Mouse (Mus musculus): ENCODE results near the gene Gm21954. TPM values are rescaled to one million over a fixed set of nuclear protein-coding genes. Genes with fewer than 3 reads are reported as not detected.

The Gm21954 gene
- total and polyA plus RNA-seq, 3 experiments: not detected

GRCm38 (mm10) chr3:55489231-55489990 is 17.4 kb upstream of the Gm21954 start:
- dilution Hi-C loops (cut with MboI; ENCODE audit: extremely low pct_ligation_motif_present, extremely low pct_unique_long_range_greater_than_20kb, low sequenced_read_pairs): no loop called here
- DNase-seq (ENCODE audit: extremely low read depth): no peak

GRCm38 (mm10) chr3:55483328-55483727 is 11.3 kb upstream of the Gm21954 start:
- Histone ChIP-seq H3K27me3 (replicated peaks) (no peaks in the 10 kb centered on the region), H3K27ac (ENCODE audit: insufficient read depth, low read depth) (no peak overlapping the region), H3K4me1 (ENCODE audit: control insufficient read depth in 1 of 2, insufficient read depth in 2 of 2) (no peaks in the 10 kb centered on the region), H3K4me2 (ENCODE audit: insufficient read depth, low read depth, poor library complexity, severe bottlenecking) (no peak overlapping the region), H3K9ac (ENCODE audit: insufficient read depth, low read depth) (no peak overlapping the region), H3K79me2 (replicated peaks; ENCODE audit: control insufficient read depth, extremely low read depth, insufficient read depth, poor library complexity, severe bottlenecking) (no peaks in the 10 kb centered on the region), H3K36me3 (replicated peaks in 1 of 2; ENCODE audit: control insufficient read depth in 1 of 2, insufficient read depth in 1 of 2, low read length in 1 of 2) (no peaks in the 10 kb centered on the region), H3K4me3 (replicated peaks in 1 of 3; ENCODE audit: low read depth in 2 of 3, low read length in 2 of 3, poor library complexity in 1 of 3) (no peak overlapping the region), H3K9me3 (replicated peaks; ENCODE audit: low read length) (peaks cover 66% of the 10 kb centered on the region)
- in situ Hi-C loops (cut with MboI; ENCODE audit: low pct_ligation_motif_present, low pct_unique_long_range_greater_than_20kb, low sequenced_read_pairs) (no loop called here), dilution Hi-C loops (cut with MboI; ENCODE audit: extremely low pct_ligation_motif_present, extremely low pct_unique_long_range_greater_than_20kb, low sequenced_read_pairs) (no loop called here)
- TF ChIP-seq RCOR1 (conservative IDR thresholded peaks at IDR 0.05; ENCODE audit: low read depth, low read length) (no peak), E2F4 (IDR thresholded peaks at IDR 0.05; ENCODE audit: insufficient replicate concordance, low read depth, low read length) (no peak), USF1 (IDR thresholded peaks at IDR 0.05; ENCODE audit: low read depth, low read length) (no peak), PAX5 (IDR thresholded peaks at IDR 0.05; ENCODE audit: low read length) (no peak)
- no peak for DNase-seq (ENCODE audit: extremely low read depth)

More at GRCm38 (mm10) chr3:55489231-55489990, 17.4 kb upstream of the Gm21954 start:
- Histone ChIP-seq H3K9me3 (replicated peaks; ENCODE audit: low read length) (peaks cover 61% of the 10 kb centered on the region), H3K4me3 (replicated peaks in 1 of 3; ENCODE audit: low read depth in 2 of 3, low read length in 2 of 3, poor library complexity in 1 of 3) (no peak overlapping the region), H3K27me3 (replicated peaks) (no peaks in the 10 kb centered on the region), H3K27ac (ENCODE audit: insufficient read depth, low read depth) (no peak overlapping the region), H3K79me2 (replicated peaks; ENCODE audit: control insufficient read depth, extremely low read depth, insufficient read depth, poor library complexity, severe bottlenecking) (no peaks in the 10 kb centered on the region), H3K4me2 (ENCODE audit: insufficient read depth, low read depth, poor library complexity, severe bottlenecking) (no peak overlapping the region), H3K4me1 (ENCODE audit: control insufficient read depth in 1 of 2, insufficient read depth in 2 of 2) (no peaks in the 10 kb centered on the region), H3K9ac (ENCODE audit: insufficient read depth, low read depth) (no peak overlapping the region), H3K36me3 (replicated peaks in 1 of 2; ENCODE audit: control insufficient read depth in 1 of 2, insufficient read depth in 1 of 2, low read length in 1 of 2) (no peaks in the 10 kb centered on the region)
- in situ Hi-C loops (cut with MboI; ENCODE audit: low pct_ligation_motif_present, low pct_unique_long_range_greater_than_20kb, low sequenced_read_pairs): no loop called here
- no peak for TF ChIP-seq SMC3 (IDR thresholded peaks at IDR 0.05; ENCODE audit: low read depth, low read length)
- TF ChIP-seq MYC (IDR thresholded peaks at IDR 0.05; ENCODE audit: low read depth, low read length): no peak
- no peak for TF ChIP-seq ZC3H11A (IDR thresholded peaks at IDR 0.05; ENCODE audit: low read depth, low read length)
- TF ChIP-seq NRF1 (IDR thresholded peaks at IDR 0.05; ENCODE audit: low read depth, low read length): no peak
- TF ChIP-seq CHD1 (IDR thresholded peaks at IDR 0.05; ENCODE audit: low read depth, low read length): no peak

- Histone ChIP-seq H3K9me3 (replicated peaks; ENCODE audit: low read length) (peaks cover 68% of the 10 kb centered on the region), H3K9ac (ENCODE audit: insufficient read depth, low read depth) (no peak overlapping the region), H3K79me2 (replicated peaks; ENCODE audit: control insufficient read depth, extremely low read depth, insufficient read depth, poor library complexity, severe bottlenecking) (no peaks in the 10 kb centered on the region), H3K27me3 (replicated peaks) (no peaks in the 10 kb centered on the region), H3K4me2 (ENCODE audit: insufficient read depth, low read depth, poor library complexity, severe bottlenecking) (no peak overlapping the region), H3K4me1 (ENCODE audit: control insufficient read depth in 1 of 2, insufficient read depth in 2 of 2) (no peaks in the 10 kb centered on the region), H3K4me3 (replicated peaks in 1 of 3; ENCODE audit: low read depth in 2 of 3, low read length in 2 of 3, poor library complexity in 1 of 3) (no peak overlapping the region), H3K27ac (ENCODE audit: insufficient read depth, low read depth) (no peak overlapping the region), H3K36me3 (replicated peaks in 1 of 2; ENCODE audit: control insufficient read depth in 1 of 2, insufficient read depth in 1 of 2, low read length in 1 of 2) (no peaks in the 10 kb centered on the region)
- in situ Hi-C loops (cut with MboI; ENCODE audit: low pct_ligation_motif_present, low pct_unique_long_range_greater_than_20kb, low sequenced_read_pairs): no loop called here
- no peak for DNase-seq (ENCODE audit: extremely low read depth)
- dilution Hi-C loops (cut with MboI; ENCODE audit: extremely low pct_ligation_motif_present, extremely low pct_unique_long_range_greater_than_20kb, low sequenced_read_pairs): no loop called here
- TF ChIP-seq TCF12 (IDR thresholded peaks at IDR 0.05; ENCODE audit: low read depth, low read length) (no peak), NELFE (IDR thresholded peaks at IDR 0.05; ENCODE audit: low read depth, low read length) (no peak), PAX5 (IDR thresholded peaks at IDR 0.05; ENCODE audit: low read length) (no peak), IRF4 (IDR thresholded peaks at IDR 0.05; ENCODE audit: low read depth, low read length) (no peak), MAZ (IDR thresholded peaks at IDR 0.05; ENCODE audit: low read depth, low read length) (no peak), MEF2A (IDR thresholded peaks at IDR 0.05; ENCODE audit: borderline replicate concordance, low read depth, low read length) (no peak), SMC3 (IDR thresholded peaks at IDR 0.05; ENCODE audit: low read depth, low read length) (no peak), GABPA (IDR thresholded peaks at IDR 0.05; ENCODE audit: insufficient replicate concordance, low read depth, low read length) (no peak), JUND (conservative IDR thresholded peaks at IDR 0.05; ENCODE audit: low read depth, low read length) (no peak), CTCF (conservative IDR thresholded peaks at IDR 0.05 in 1 of 2, IDR thresholded peaks at IDR 0.05 in 1 of 2; ENCODE audit: low read depth in 2 of 2, low read length in 2 of 2) (no peak), MAFK (IDR thresholded peaks at IDR 0.05; ENCODE audit: insufficient replicate concordance, low read length) (no peak), NRF1 (IDR thresholded peaks at IDR 0.05; ENCODE audit: low read depth, low read length) (no peak), POLR2AphosphoS2 (IDR thresholded peaks at IDR 0.05; ENCODE audit: low read depth, low read length) (no peak), MXI1 (IDR thresholded peaks at IDR 0.05; ENCODE audit: low read depth, low read length) (no peak), MYC (IDR thresholded peaks at IDR 0.05; ENCODE audit: low read depth, low read length) (no peak), BHLHE40 (IDR thresholded peaks at IDR 0.05; ENCODE audit: low read depth, low read length) (no peak), ZMIZ1 (IDR thresholded peaks at IDR 0.05; ENCODE audit: low read depth, low read length) (no peak)
These were observed 9.1 kb upstream of the Gm21954 start for GRCm38 (mm10) chr3:55481140-55481539.
